Mouse (Mus musculus): Measurements from ENCODE around the gene Ankrd65.

DNA sequence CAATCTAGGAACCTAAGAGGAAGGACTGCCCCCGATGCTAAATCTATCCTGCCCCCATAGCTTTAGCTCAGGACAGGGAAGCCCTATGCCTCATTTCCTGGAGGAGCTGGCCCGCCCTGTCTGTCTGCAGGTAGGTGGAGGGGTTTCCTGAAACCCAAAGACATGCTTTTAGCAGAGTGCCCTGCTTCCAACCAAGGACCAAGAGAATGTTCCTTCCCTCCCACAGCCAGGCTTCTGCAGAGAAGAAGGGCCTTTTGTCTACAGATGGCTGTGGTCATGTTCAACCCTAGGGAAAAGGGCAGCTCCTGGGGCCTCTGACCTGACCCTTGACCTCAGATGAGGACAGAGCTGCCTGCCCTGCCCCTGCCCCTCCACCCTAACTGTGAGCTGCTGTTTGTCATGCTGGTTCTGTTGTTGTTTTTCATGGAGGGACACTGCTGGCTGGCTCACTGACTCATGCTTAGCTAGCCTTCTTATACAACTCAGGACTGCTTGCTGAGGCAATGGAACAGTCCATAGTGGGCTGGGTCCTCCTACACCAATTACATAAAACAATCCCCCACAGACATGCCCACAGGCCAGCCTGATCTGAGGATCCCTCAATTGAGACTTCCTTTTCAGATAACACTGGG is 13.4 kb upstream of the Ankrd65 start:
- TF ChIP-seq CTCF (conservative IDR thresholded peaks at IDR 0.05; ENCODE audit: low read length) (no peak), NANOG (IDR thresholded peaks at IDR 0.05; ENCODE audit: borderline replicate concordance, low read length) (no peak)

Data from E14TG2a.4 (cell line).